Mouse (Mus musculus) left cerebral cortex, adult 18-20 months (tissue): ENCODE results near the gene Senp7. TPM values are rescaled to one million over a fixed set of nuclear protein-coding genes. Genes with fewer than 3 reads are reported as not detected.

Experiments used
- microRNA-seq, 2 experiments: library from miRNA; unstranded; fragments of <30 nt; microRNA quantifications; one replicate each; pipeline ENCODE4 v1.2.0; 2021
- total RNA-seq, 2 experiments: library from RNA; stranded (reverse); gene quantifications; 2 replicates each; pipeline ENCODE4 v1.2.3; 2021

The Senp7 gene
- total RNA-seq, 2 experiments from 2014 or later: 41.9 to 42.6 TPM

Small RNA genes lying within 50 kb of the gene (microRNA-seq; reads per million reads assigned to microRNA genes)
- gene Gm24047: 0 reads per million in 2 experiments

Other genes starting within 250 kb of the Senp7 start
- gene Nfkbiz, start 209.4 kb upstream of the Senp7 start, total RNA-seq: 1 to 10 TPM; 4.4 to 5.2 TPM
- 10 to 100 TPM in 1 of 2 experiments, 1 to 10 TPM in 1; 9.7 to 11.5 TPM for gene Nxpe3, start 153.1 kb upstream of the Senp7 start, total RNA-seq
- gene Cep97, start 113.5 kb upstream of the Senp7 start, total RNA-seq: 10 to 100 TPM; 13.4 TPM
- 100 to 1,000 TPM; 406 to 439 TPM for gene Rpl24, start 82.1 kb upstream of the Senp7 start, total RNA-seq
- gene Zbtb11, start 74.5 kb upstream of the Senp7 start, total RNA-seq: 10 to 100 TPM; 54.9 to 57.5 TPM
- gene Pcnp, start 18.6 kb upstream of the Senp7 start, total RNA-seq: 100 to 1,000 TPM; 176 to 188 TPM
- 10 to 100 TPM; 10.9 to 11.0 TPM for gene Trmt10c, start 10.5 kb upstream of the Senp7 start, total RNA-seq
- gene Impg2, start 156.0 kb downstream of the Senp7 start, total RNA-seq: under 1 TPM; 0.49 to 0.51 TPM